In the genomic region with DNA sequence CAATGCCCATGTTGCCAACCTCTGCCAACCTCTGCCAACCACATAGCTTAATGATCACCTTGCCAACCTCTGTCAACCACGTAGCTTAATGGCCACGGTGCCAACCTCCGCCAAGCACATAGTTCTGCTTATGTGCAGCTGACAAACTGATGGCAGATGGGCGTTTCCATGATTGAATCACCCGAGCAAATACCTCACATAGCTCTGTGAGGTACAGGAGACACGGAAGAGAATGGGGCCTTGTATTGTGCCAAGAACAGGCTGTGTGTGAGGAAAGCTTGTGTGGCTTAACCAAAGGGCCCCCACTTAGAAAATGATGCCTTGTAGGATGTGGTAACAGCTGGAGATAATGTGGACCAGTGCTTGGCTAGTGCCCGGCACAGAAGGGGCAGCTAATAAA, we compare ENCODE assay signal across 16 mouse cellular contexts.
DNase-seq lines count a peak whose midpoint lies in the region; ATAC-seq and TF ChIP-seq lines count a peak whose summit lies in the region.
"Had no signal": no experiment of that assay in that cellular context is flagged by ENCODE, and none has a peak within 500 bp of the region (broad histone marks: within the 10 kb centered on the region; RNA-seq: fewer than 3 reads in every experiment).

No protein-coding gene starts in this region.

- no peak overlapping the region for H3ac ChIP-seq in myocyte (ENCODE audit: control insufficient read depth, insufficient read length)

- peak; percentile 52 for ATAC-seq in forebrain, embryonic 14.5 days
- ATAC-seq in forebrain, postnatal 0 days = no peak
- ATAC-seq in lung, embryonic 14.5 days (ENCODE audit: insufficient read depth) = peak; percentile 39
- no peak for ATAC-seq in cerebellum, adult (ENCODE audit: insufficient number of reproducible peaks, low FRiP score, low TSS enrichment)

- no peak for TF ChIP-seq CTCF in forebrain, postnatal 0 days (IDR thresholded peaks at IDR 0.05; ENCODE audit: low read depth)
- TF ChIP-seq CTCF in lung, embryonic 14.5 days (IDR thresholded peaks at IDR 0.05; ENCODE audit: low read depth) = no peak

- H3K79me2 ChIP-seq in myocyte (ENCODE audit: control insufficient read depth, insufficient read depth) = no peaks in the 10 kb centered on the region

- H3K27ac ChIP-seq in forebrain, embryonic 14.5 days (ENCODE audit: low read depth, low read length) = no peak overlapping the region
- no peak overlapping the region for H3K27ac ChIP-seq in forebrain, postnatal 0 days (ENCODE audit: low read depth, low read length)
- no peak overlapping the region for H3K27ac ChIP-seq in lung, embryonic 14.5 days (ENCODE audit: low read depth)
- H3K27ac ChIP-seq: liver, embryonic 13.5 days had no signal

- WGBS in forebrain, embryonic 14.5 days = 35% methylated on average over 7 of the region's 7 CpGs
- 41% methylated on average over 7 of the region's 7 CpGs for WGBS in forebrain, postnatal 0 days
- WGBS in lung, embryonic 14.5 days = 53% methylated on average over 7 of the region's 7 CpGs

- no peak overlapping the region for H3K4me2 ChIP-seq in forebrain, embryonic 14.5 days (ENCODE audit: low read length)
- H3K4me2 ChIP-seq in forebrain, postnatal 0 days (ENCODE audit: low read depth) = no peak overlapping the region
- no peak overlapping the region for H3K4me2 ChIP-seq in lung, embryonic 14.5 days
- H3K4me2 ChIP-seq in myocyte (ENCODE audit: low read depth) = peak overlapping the region; percentile 2
- H3K4me2 ChIP-seq: liver, embryonic 13.5 days had no signal

- no peaks in the 10 kb centered on the region for H3K36me3 ChIP-seq in forebrain, embryonic 14.5 days (ENCODE audit: control insufficient read depth, insufficient read depth, low read length)
- H3K36me3 ChIP-seq in forebrain, postnatal 0 days (ENCODE audit: insufficient read depth) = no peaks in the 10 kb centered on the region
- no peaks in the 10 kb centered on the region for H3K36me3 ChIP-seq in lung, embryonic 14.5 days (ENCODE audit: insufficient read depth)
- H3K36me3 ChIP-seq in myocyte (ENCODE audit: control insufficient read depth, insufficient read depth) = no peaks in the 10 kb centered on the region
- H3K36me3 ChIP-seq: liver, embryonic 13.5 days had no signal

- H3K9ac ChIP-seq in forebrain, embryonic 14.5 days (ENCODE audit: low read length) = no peak overlapping the region
- no peak overlapping the region for H3K9ac ChIP-seq in forebrain, postnatal 0 days
- no peak overlapping the region for H3K9ac ChIP-seq in lung, embryonic 14.5 days
- H3K9ac ChIP-seq: liver, embryonic 13.5 days had no signal

- H3K27me3 ChIP-seq in forebrain, embryonic 14.5 days (replicated peaks; ENCODE audit: control insufficient read depth, insufficient read depth, low read length) = no peaks in the 10 kb centered on the region
- no peaks in the 10 kb centered on the region for H3K27me3 ChIP-seq in forebrain, postnatal 0 days (ENCODE audit: insufficient read depth, low read length)
- no peaks in the 10 kb centered on the region for H3K27me3 ChIP-seq in lung, embryonic 14.5 days (ENCODE audit: insufficient read depth, low read length)
- no peaks in the 10 kb centered on the region for H3K27me3 ChIP-seq in myocyte (ENCODE audit: control insufficient read depth, insufficient read depth, insufficient read length)
- H3K27me3 ChIP-seq: liver, embryonic 13.5 days; megakaryocyte, embryonic 14.5 days had no signal

- TF ChIP-seq POLR2A in myocyte (IDR thresholded peaks at IDR 0.05; ENCODE audit: insufficient read length, low read depth) = no peak

- no peaks in the 10 kb centered on the region for H3K9me3 ChIP-seq in forebrain, embryonic 14.5 days (replicated peaks; ENCODE audit: control insufficient read depth, low read length)
- H3K9me3 ChIP-seq in forebrain, postnatal 0 days (ENCODE audit: low read length) = no peaks in the 10 kb centered on the region
- no peaks in the 10 kb centered on the region for H3K9me3 ChIP-seq in lung, embryonic 14.5 days (ENCODE audit: low read depth, low read length)
- H3K9me3 ChIP-seq: liver, embryonic 13.5 days; megakaryocyte, embryonic 14.5 days had no signal

- peaks cover 3% of the 10 kb centered on the region; the same call in 1 of the 2 replicates for H3K4me1 ChIP-seq in forebrain, embryonic 14.5 days (ENCODE audit: control insufficient read depth, insufficient read depth, low read length)
- H3K4me1 ChIP-seq in forebrain, postnatal 0 days (ENCODE audit: insufficient read depth) = peaks cover 5% of the 10 kb centered on the region; the same call in 1 of the 2 replicates
- H3K4me1 ChIP-seq in lung, embryonic 14.5 days (ENCODE audit: insufficient read depth) = no peaks in the 10 kb centered on the region

- peak; percentile 42 for DNase-seq in forebrain, embryonic 14.5 days (ENCODE audit: low spot score)
- DNase-seq in forebrain, postnatal 0 days = no peak
- peak; percentile 15 for DNase-seq in lung, embryonic 14.5 days
- no peak for DNase-seq in lung, postnatal 36 days
- peak; percentile 69 for DNase-seq in Muller cell, postnatal 12 days (ENCODE audit: inconsistent ontology term)
- DNase-seq in right cerebral cortex, postnatal 14 days = no peak
- DNase-seq: cerebellum, adult 18-20 months; gastrocnemius, postnatal 25 days; kidney, adult 18-20 months; kidney, postnatal 25 days; left cerebral cortex, postnatal 4 days; liver, embryonic 13.5 days; right cerebral cortex, postnatal 25 days had no signal

- H3K4me3 ChIP-seq in forebrain, embryonic 14.5 days (ENCODE audit: low read depth, low read length) = no peak overlapping the region
- H3K4me3 ChIP-seq in forebrain, postnatal 0 days (ENCODE audit: low read depth, low read length) = no peak overlapping the region
- no peak overlapping the region for H3K4me3 ChIP-seq in lung, embryonic 14.5 days (ENCODE audit: low read depth, low read length)
- no peak overlapping the region for H3K4me3 ChIP-seq in myocyte
- H3K4me3 ChIP-seq: liver, embryonic 13.5 days had no signal

TF ChIP-seq in myocyte, 11 proteins besides CTCF, POLR2A, EP300 and RAD21:
- TF ChIP-seq TCF12 (IDR thresholded peaks at IDR 0.05; ENCODE audit: insufficient read depth, poor library complexity, severe bottlenecking) (no peak), MYOG (IDR thresholded peaks at IDR 0.05; ENCODE audit: control insufficient read depth in 1 of 3, insufficient read depth in 1 of 3, insufficient read length in 2 of 3, low read depth in 2 of 3) (peak in 1 of 3 experiments; percentile 31), CEBPB (IDR thresholded peaks at IDR 0.05; ENCODE audit: insufficient read depth, poor library complexity, severe bottlenecking) (no peak)
TF ChIP-seq in myocyte: peak in this region for 1.

Comparison
In these comparisons a context has a peak if more than half of its experiments do, and no peak if none do; other contexts are left out.
1. ATAC-seq: peak in forebrain, embryonic 14.5 days (single experiment) and lung, embryonic 14.5 days (single experiment); none in forebrain, postnatal 0 days (single experiment) and cerebellum, adult (single experiment).
2. DNase-seq: peak in forebrain, embryonic 14.5 days (single experiment), lung, embryonic 14.5 days (single experiment) and Muller cell, postnatal 12 days (single experiment); none in forebrain, postnatal 0 days (single experiment), lung, postnatal 36 days (single experiment) and right cerebral cortex, postnatal 14 days (single experiment).